ENCODE assay signal across 10 mouse cellular contexts in genomic region chr11:105959355-105959754, GRCm38 (mm10). TPM values are rescaled to one million over a fixed set of nuclear protein-coding genes. Genes with fewer than 3 reads are reported as not detected.
DNase-seq lines count a peak whose midpoint lies in the region; ATAC-seq and TF ChIP-seq lines count a peak whose summit lies in the region.
"Had no signal": no experiment of that assay in that cellular context is flagged by ENCODE, and none has a peak within 500 bp of the region (broad histone marks: within the 10 kb centered on the region; RNA-seq: fewer than 3 reads in every experiment).

No protein-coding gene starts in this region.

- TF ChIP-seq CTCF in MEL (IDR thresholded peaks at IDR 0.05 in 2 of 3, conservative IDR thresholded peaks at IDR 0.05 in 1 of 3; ENCODE audit: control insufficient read depth in 1 of 3, insufficient read depth in 1 of 3, low read depth in 2 of 3, low read length in 3 of 3, poor library complexity in 1 of 3, severe bottlenecking in 1 of 3) = no peak

- H3K4me1 ChIP-seq in hindbrain, embryonic 10.5 days (replicated peaks) = peaks cover 16% of the 10 kb centered on the region
- no peaks in the 10 kb centered on the region for H3K4me1 ChIP-seq in hindbrain, embryonic 11.5 days (replicated peaks; ENCODE audit: control insufficient read depth, insufficient read depth, low read length)
- H3K4me1 ChIP-seq in MEL (ENCODE audit: control insufficient read depth in 1 of 2, insufficient read depth in 2 of 2, low read length in 2 of 2) = peaks cover 2 to 12% of the 10 kb centered on the region in 2 experiments; a peak in 3 of 4 replicates

- TF ChIP-seq RAD21 in MEL (IDR thresholded peaks at IDR 0.05; ENCODE audit: low read depth, low read length) = no peak

- no peak for DNase-seq in hindbrain, embryonic 10.5 days (ENCODE audit: low spot score)
- DNase-seq in hindbrain, embryonic 11.5 days (ENCODE audit: low spot score) = no peak
- DNase-seq in MEL (ENCODE audit: low read depth, low spot score) = peak; percentile 31
- peak; percentile 61 for DNase-seq in heart, postnatal 4 days
- DNase-seq in gastrocnemius, postnatal 4 days (ENCODE audit: low spot score in 2 of 2) = no peak
- DNase-seq in thymus, postnatal 0 days (ENCODE audit: low spot score) = no peak
- DNase-seq in cerebellum, adult 9-11 months = no peak

- H3K4me2 ChIP-seq in hindbrain, embryonic 11.5 days (replicated peaks; ENCODE audit: low read depth, low read length) = no peak overlapping the region

- no peak overlapping the region for H3K9ac ChIP-seq in hindbrain, embryonic 11.5 days (ENCODE audit: low read depth, low read length)
- no peak overlapping the region for H3K9ac ChIP-seq in MEL (ENCODE audit: control insufficient read depth, low read depth, low read length, poor library complexity, severe bottlenecking)

- peak overlapping the region; percentile 45; the same call in 1 of the 2 replicates for H3K27ac ChIP-seq in hindbrain, embryonic 10.5 days
- no peak overlapping the region for H3K27ac ChIP-seq in hindbrain, embryonic 11.5 days (ENCODE audit: low read depth, low read length)
- H3K27ac ChIP-seq in MEL (ENCODE audit: control insufficient read depth, low read depth, low read length) = no peak overlapping the region
- H3K27ac ChIP-seq: macrophage had no signal

- no peaks in the 10 kb centered on the region for H3K36me3 ChIP-seq in hindbrain, embryonic 10.5 days
- no peaks in the 10 kb centered on the region for H3K36me3 ChIP-seq in hindbrain, embryonic 11.5 days (ENCODE audit: control insufficient read depth, insufficient read depth, low read length)
- H3K36me3 ChIP-seq in MEL (ENCODE audit: control insufficient read depth in 1 of 2, insufficient read depth in 2 of 2, low read length in 2 of 2) = 0 out of 4 replicates have a peak, but pooled peaks cover 0 to 2% of the 10 kb centered on the region in 2 experiments

- peak in 1 of 2 experiments; percentile 49; a peak in 1 of 4 replicates for TF ChIP-seq EP300 in MEL (IDR thresholded peaks at IDR 0.05; ENCODE audit: low read depth in 1 of 2, low read length in 2 of 2)

- H3K4me3 ChIP-seq in hindbrain, embryonic 10.5 days = no peak overlapping the region
- H3K4me3 ChIP-seq in hindbrain, embryonic 11.5 days (ENCODE audit: low read depth, low read length) = no peak overlapping the region
- H3K4me3 ChIP-seq in MEL (ENCODE audit: control insufficient read depth in 1 of 2, insufficient read depth in 1 of 2, low read depth in 2 of 2, low read length in 2 of 2) = no peak overlapping the region

- no peaks in the 10 kb centered on the region for H3K9me3 ChIP-seq in hindbrain, embryonic 10.5 days
- no peaks in the 10 kb centered on the region for H3K9me3 ChIP-seq in hindbrain, embryonic 11.5 days (ENCODE audit: control insufficient read depth, low read length)
- no peaks in the 10 kb centered on the region for H3K9me3 ChIP-seq in MEL (replicated peaks; ENCODE audit: insufficient read depth, low read length)

- ATAC-seq in hindbrain, embryonic 11.5 days (ENCODE audit: low FRiP score) = no peak
- peak; percentile 17; the same call in 1 of the 2 replicates for ATAC-seq in megakaryocyte-erythroid progenitor cell, adult 5-6 weeks (replicated peaks; ENCODE audit: low FRiP score, low TSS enrichment, poor library complexity, severe bottlenecking)

- H3K79me2 ChIP-seq in MEL (ENCODE audit: control insufficient read depth, insufficient read depth, low read length, poor library complexity) = no peaks in the 10 kb centered on the region

- 55% methylated on average over 17 of the region's 17 CpGs for WGBS in hindbrain, embryonic 10.5 days
- 55% methylated on average over 17 of the region's 17 CpGs for WGBS in hindbrain, embryonic 11.5 days

- no peak for TF ChIP-seq POLR2A in MEL (IDR thresholded peaks at IDR 0.05; ENCODE audit: control insufficient read depth in 1 of 2, insufficient read depth in 1 of 2, low read depth in 1 of 2, low read length in 2 of 2, poor library complexity in 1 of 2)

- no peaks in the 10 kb centered on the region for H3K27me3 ChIP-seq in hindbrain, embryonic 10.5 days (ENCODE audit: insufficient read depth, poor library complexity, severe bottlenecking)
- no peaks in the 10 kb centered on the region for H3K27me3 ChIP-seq in hindbrain, embryonic 11.5 days (ENCODE audit: control insufficient read depth, insufficient read depth, low read length)
- peaks cover 0 to 2% of the 10 kb centered on the region in 2 experiments; a peak in 1 of 4 replicates for H3K27me3 ChIP-seq in MEL (ENCODE audit: control insufficient read depth in 1 of 2, insufficient read depth in 2 of 2, low read length in 2 of 2)

TF ChIP-seq in MEL, 35 proteins besides CTCF, POLR2A, EP300 and RAD21:
- TF ChIP-seq MEF2A (IDR thresholded peaks at IDR 0.05; ENCODE audit: extremely low read depth, insufficient replicate concordance, low read depth, low read length, poor library complexity, severe bottlenecking) (no peak), USF1 (IDR thresholded peaks at IDR 0.05; ENCODE audit: low read depth, low read length) (peak; percentile 29; the same call in 1 of the 2 replicates), ETS1 (IDR thresholded peaks at IDR 0.05; ENCODE audit: low read depth, low read length) (peak; percentile 18; the same call in 1 of the 2 replicates), UBTF (IDR thresholded peaks at IDR 0.05; ENCODE audit: borderline replicate concordance, insufficient read depth, low read depth, low read length) (no peak), TAL1 (IDR thresholded peaks at IDR 0.05; ENCODE audit: low read length) (peak; percentile 30; the same call in 1 of the 2 replicates), MAFK (IDR thresholded peaks at IDR 0.05; ENCODE audit: borderline replicate concordance, low read depth, low read length) (no peak), GATA1 (IDR thresholded peaks at IDR 0.05; ENCODE audit: low read depth, low read length) (0 out of 2 replicates have a peak, but pooled peaks have one; percentile 26), KAT2A (conservative IDR thresholded peaks at IDR 0.05; ENCODE audit: low read depth, low read length) (no peak), MAX (IDR thresholded peaks at IDR 0.05; ENCODE audit: low read length) (0 out of 2 replicates have a peak, but pooled peaks have one; percentile 26), ELF1 (IDR thresholded peaks at IDR 0.05; ENCODE audit: low read depth, low read length) (0 out of 2 replicates have a peak, but pooled peaks have one; percentile 24)

RNA-seq across cellular contexts. Expression of gene Cyb561, which starts 6.2 kb away (rescaled TPM):
- polyA plus RNA-seq in hindbrain, embryonic 10.5 days (2016; fragmentation: Nextera tagmentation; extraction: Ambion mirVana) = 20.0 and 23.6 TPM in 2 replicates
- 17.6 and 20.9 TPM in 2 replicates for polyA plus RNA-seq in hindbrain, embryonic 11.5 days (2014; fragmentation: Nextera tagmentation; extraction: Ambion mirVana)
- 24.8 and 32.8 TPM in 2 replicates for total RNA-seq in MEL (2012; rRNA removed)
- polyA plus RNA-seq in MEL (2012; ENCODE audit: insufficient read depth in 1 of 2, insufficient read length in 2 of 2, low read depth in 1 of 2, low replicate concordance in 2 of 2, missing spikeins in 1 of 2) = 10 to 100 TPM in 1 of 2 experiments, not detected in 1; 43.9 TPM
- 1 to 10 TPM; 6.0 to 6.4 TPM for total RNA-seq in heart, postnatal 4 days (2021)
- 3.3 and 10.0 TPM in 2 replicates for total RNA-seq in megakaryocyte-erythroid progenitor cell, adult 5-6 weeks (2014; fragmentation: Nextera tagmentation)
- 2.1 and 2.5 TPM in 2 replicates for total RNA-seq in megakaryocyte-erythroid progenitor cell, adult 5-6 weeks (2017)
- 1 to 10 TPM; 4.9 to 5.0 TPM for total RNA-seq in gastrocnemius, postnatal 4 days (2021)
- polyA plus RNA-seq in thymus, postnatal 0 days (2015; fragmentation: Nextera tagmentation; extraction: Ambion mirVana) = 7.2 and 8.5 TPM in 2 replicates
- polyA plus RNA-seq: macrophage had no signal

RNA-seq across cellular contexts. Expression of gene Ace, which starts 8.4 kb away (rescaled TPM):
- polyA plus RNA-seq in hindbrain, embryonic 10.5 days (2016; fragmentation: Nextera tagmentation; extraction: Ambion mirVana) = 1.3 TPM in 2 replicates
- polyA plus RNA-seq in hindbrain, embryonic 11.5 days (2014; fragmentation: Nextera tagmentation; extraction: Ambion mirVana) = 0.46 and 0.53 TPM in 2 replicates
- not detected in 2 replicates for total RNA-seq in MEL (2012; rRNA removed)
- not detected for polyA plus RNA-seq in MEL (2012; ENCODE audit: insufficient read depth in 1 of 2, insufficient read length in 2 of 2, low read depth in 1 of 2, low replicate concordance in 2 of 2, missing spikeins in 1 of 2)
- 10 to 100 TPM; 15.5 to 17.7 TPM for total RNA-seq in heart, postnatal 4 days (2021)
- total RNA-seq in megakaryocyte-erythroid progenitor cell, adult 5-6 weeks (2014; fragmentation: Nextera tagmentation) = not detected in 2 replicates
- 0.38 TPM in 1 of 2 replicates, not detected in the other for total RNA-seq in megakaryocyte-erythroid progenitor cell, adult 5-6 weeks (2017)
- 10 to 100 TPM; 23.0 to 35.7 TPM for total RNA-seq in gastrocnemius, postnatal 4 days (2021)
- polyA plus RNA-seq in thymus, postnatal 0 days (2015; fragmentation: Nextera tagmentation; extraction: Ambion mirVana) = 0.88 and 1.3 TPM in 2 replicates

RNA-seq across cellular contexts. Expression of gene Ace3, which starts 35.1 kb away (rescaled TPM):
- polyA plus RNA-seq in hindbrain, embryonic 10.5 days (2016; fragmentation: Nextera tagmentation; extraction: Ambion mirVana) = not detected in 2 replicates
- not detected in 2 replicates for polyA plus RNA-seq in hindbrain, embryonic 11.5 days (2014; fragmentation: Nextera tagmentation; extraction: Ambion mirVana)
- not detected in 2 replicates for total RNA-seq in MEL (2012; rRNA removed)
- not detected for polyA plus RNA-seq in MEL (2012; ENCODE audit: insufficient read depth in 1 of 2, insufficient read length in 2 of 2, low read depth in 1 of 2, low replicate concordance in 2 of 2, missing spikeins in 1 of 2)
- total RNA-seq in heart, postnatal 4 days (2021) = not detected
- not detected in 2 replicates for total RNA-seq in megakaryocyte-erythroid progenitor cell, adult 5-6 weeks (2014; fragmentation: Nextera tagmentation)
- not detected in 2 replicates for total RNA-seq in megakaryocyte-erythroid progenitor cell, adult 5-6 weeks (2017)
- total RNA-seq in gastrocnemius, postnatal 4 days (2021) = not detected
- polyA plus RNA-seq in thymus, postnatal 0 days (2015; fragmentation: Nextera tagmentation; extraction: Ambion mirVana) = not detected in 2 replicates
- polyA plus RNA-seq: frontal cortex, adult 2 months; macrophage had no signal

RNA-seq across cellular contexts. Expression of gene Kcnh6, which starts 48.6 kb away (rescaled TPM):
- polyA plus RNA-seq in hindbrain, embryonic 10.5 days (2016; fragmentation: Nextera tagmentation; extraction: Ambion mirVana) = 0.52 and 0.61 TPM in 2 replicates
- polyA plus RNA-seq in hindbrain, embryonic 11.5 days (2014; fragmentation: Nextera tagmentation; extraction: Ambion mirVana) = 0.46 and 0.75 TPM in 2 replicates
- 0.04 TPM in 1 of 2 replicates, not detected in the other for total RNA-seq in MEL (2012; rRNA removed)
- polyA plus RNA-seq in MEL (2012; ENCODE audit: insufficient read depth in 1 of 2, insufficient read length in 2 of 2, low read depth in 1 of 2, low replicate concordance in 2 of 2, missing spikeins in 1 of 2) = under 1 TPM in 1 of 2 experiments, not detected in 1; 0.07 TPM
- under 1 TPM; 0.19 to 0.45 TPM for total RNA-seq in heart, postnatal 4 days (2021)
- not detected in 2 replicates for total RNA-seq in megakaryocyte-erythroid progenitor cell, adult 5-6 weeks (2014; fragmentation: Nextera tagmentation)
- not detected in 2 replicates for total RNA-seq in megakaryocyte-erythroid progenitor cell, adult 5-6 weeks (2017)
- total RNA-seq in gastrocnemius, postnatal 4 days (2021) = under 1 TPM in 1 of 2 experiments, not detected in 1; 0.31 TPM
- polyA plus RNA-seq in thymus, postnatal 0 days (2015; fragmentation: Nextera tagmentation; extraction: Ambion mirVana) = 1.5 TPM in 2 replicates
- polyA plus RNA-seq: macrophage had no signal

Comparison
In these comparisons a context has a peak if more than half of its experiments do, and no peak if none do; other contexts are left out.
1. DNase-seq: peak in MEL (single experiment) and heart, postnatal 4 days (single experiment); none in hindbrain, embryonic 10.5 days (single experiment), hindbrain, embryonic 11.5 days (single experiment), gastrocnemius, postnatal 4 days (0 of 2), thymus, postnatal 0 days (single experiment) and cerebellum, adult 9-11 months (single experiment).
2. RNA of gene Ace, which starts 8.4 kb away (total RNA-seq): 23.0 to 35.7 TPM in gastrocnemius, postnatal 4 days and 15.5 to 17.7 TPM in heart, postnatal 4 days; 0.38 TPM in megakaryocyte-erythroid progenitor cell, adult 5-6 weeks and not detected in MEL; every median in the first group is over 10 times any median in the second.